Mouse (Mus musculus): ENCODE measurements around the gene Trim17.

DNA sequence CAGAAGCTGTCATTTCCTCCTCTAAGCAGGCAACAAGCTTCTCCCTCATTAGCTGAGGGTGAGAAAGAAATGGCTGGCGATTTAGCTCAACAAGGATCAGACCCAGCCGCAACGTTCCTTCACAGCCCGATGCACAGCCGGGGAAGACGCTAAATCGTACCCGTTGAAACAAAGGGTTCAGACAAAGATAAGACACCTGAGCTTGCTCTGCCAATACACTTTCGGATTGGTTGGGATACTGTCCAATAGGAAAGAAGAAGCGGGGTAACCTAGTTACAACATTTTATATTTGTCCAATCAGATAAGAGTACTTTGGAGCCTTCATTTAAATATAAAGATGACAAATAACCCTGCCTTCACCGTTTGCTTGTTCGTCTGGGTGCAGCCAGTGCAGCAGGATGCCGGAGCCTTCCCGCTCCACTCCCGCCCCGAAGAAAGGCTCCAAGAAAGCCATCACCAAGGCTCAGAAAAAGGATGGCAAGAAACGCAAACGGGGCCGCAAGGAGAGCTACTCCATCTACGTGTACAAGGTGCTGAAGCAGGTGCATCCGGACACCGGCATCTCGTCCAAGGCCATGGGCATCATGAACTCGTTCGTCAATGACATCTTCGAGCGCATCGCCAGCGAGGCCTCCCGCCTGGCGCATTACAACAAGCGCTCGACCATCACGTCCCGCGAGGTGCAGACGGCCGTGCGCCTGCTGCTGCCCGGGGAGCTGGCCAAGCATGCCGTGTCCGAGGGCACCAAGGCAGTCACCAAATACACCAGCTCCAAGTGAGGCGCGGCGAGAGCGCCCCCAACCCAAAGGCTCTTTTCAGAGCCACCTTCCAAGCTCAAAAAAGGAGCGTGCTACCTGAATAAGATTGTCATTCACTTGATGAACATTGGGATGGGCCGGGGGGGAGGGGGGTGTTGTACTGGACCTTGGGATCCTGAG lies 5.7 kb upstream of the Trim17 start, which contains the start of gene Hist3h2ba:
- TF ChIP-seq CTCF (IDR thresholded peaks at IDR 0.05; ENCODE audit: extremely low read depth, insufficient read depth, low read length) (no peak), POLR2A (IDR thresholded peaks at IDR 0.05; ENCODE audit: extremely low read depth, insufficient read depth, low read length) (peak; percentile 99)
